Mouse (Mus musculus): ENCODE measurements around the gene Med12l. TPM values are rescaled to one million over a fixed set of nuclear protein-coding genes. Genes with fewer than 3 reads are reported as not detected.
A peak's percentile ranks its signal among the peaks of the same experiment; 100 is the strongest.

The Med12l gene
- polyA plus RNA-seq, 1 experiment from 2014 or later = 2.9 TPM

- no peak overlapping the region for H3K4me2 ChIP-seq
- no peak overlapping the region for H3K9ac ChIP-seq
- ATAC-seq (ENCODE audit: insufficient number of reproducible peaks, insufficient read depth, low FRiP score, low TSS enrichment, low read depth) = no peak
- no peaks in the 10 kb centered on the region for H3K9me3 ChIP-seq
- H3K4me1 ChIP-seq = no peaks in the 10 kb centered on the region
- H3K27me3 ChIP-seq = no peaks in the 10 kb centered on the region
- no peak overlapping the region; the same call in 1 of the 2 replicates for H3K27ac ChIP-seq
- no peak overlapping the region for H3K4me3 ChIP-seq
- no peaks in the 10 kb centered on the region for H3K36me3 ChIP-seq
- WGBS = 78% methylated on average over 4 of the region's 4 CpGs
These were observed 191.8 kb downstream of the Med12l start for GRCm38 (mm10) chr3:59197329-59197948.

GRCm38 (mm10) chr3:59203802-59204520 is 198.3 kb downstream of the Med12l start:
- H3K4me2 ChIP-seq = no peak overlapping the region
- WGBS = 79% methylated on average over 8 of the region's 8 CpGs
- H3K4me3 ChIP-seq = no peak overlapping the region
- no peaks in the 10 kb centered on the region for H3K9me3 ChIP-seq
- peaks cover 11% of the 10 kb centered on the region for H3K4me1 ChIP-seq
- no peaks in the 10 kb centered on the region for H3K27me3 ChIP-seq
- H3K36me3 ChIP-seq = no peaks in the 10 kb centered on the region
- ATAC-seq (ENCODE audit: insufficient number of reproducible peaks, insufficient read depth, low FRiP score, low TSS enrichment, low read depth) = no peak
- no peak overlapping the region for H3K9ac ChIP-seq
- 0 out of 2 replicates have a peak overlapping the region, but pooled peaks have one; percentile 44 for H3K27ac ChIP-seq

- Histone ChIP-seq H3K27ac (no peak overlapping the region), H3K36me3 (no peaks in the 10 kb centered on the region), H3K4me3 (no peak overlapping the region), H3K9me3 (no peaks in the 10 kb centered on the region), H3K9ac (no peak overlapping the region), H3K4me1 (peaks cover 11% of the 10 kb centered on the region), H3K27me3 (no peaks in the 10 kb centered on the region), H3K4me2 (no peak overlapping the region)
- ATAC-seq (ENCODE audit: insufficient number of reproducible peaks, insufficient read depth, low FRiP score, low TSS enrichment, low read depth) = no peak
- WGBS = 74% methylated on average over 11 of the region's 11 CpGs
These were observed 199.3 kb downstream of the Med12l start for GRCm38 (mm10) chr3:59204719-59205503.

GRCm38 (mm10) chr3:59205941-59206340 is 200.3 kb downstream of the Med12l start:
- Histone ChIP-seq H3K27ac (no peak overlapping the region), H3K9me3 (no peaks in the 10 kb centered on the region), H3K4me2 (no peak overlapping the region), H3K27me3 (no peaks in the 10 kb centered on the region), H3K36me3 (no peaks in the 10 kb centered on the region), H3K9ac (no peak overlapping the region), H3K4me3 (no peak overlapping the region), H3K4me1 (peaks cover 11% of the 10 kb centered on the region)
- 73% methylated on average over 4 of the region's 4 CpGs for WGBS
- ATAC-seq (ENCODE audit: insufficient number of reproducible peaks, insufficient read depth, low FRiP score, low TSS enrichment, low read depth) = no peak

- Histone ChIP-seq H3K4me1 (peaks cover 11% of the 10 kb centered on the region), H3K9me3 (no peaks in the 10 kb centered on the region), H3K4me2 (no peak overlapping the region), H3K27ac (peak overlapping the region; percentile 71), H3K9ac (no peak overlapping the region), H3K27me3 (no peaks in the 10 kb centered on the region), H3K4me3 (no peak overlapping the region), H3K36me3 (no peaks in the 10 kb centered on the region)
- WGBS = 62% methylated on average over 4 of the region's 4 CpGs
- ATAC-seq (ENCODE audit: insufficient number of reproducible peaks, insufficient read depth, low FRiP score, low TSS enrichment, low read depth) = peak; percentile 17; the same call in 1 of the 2 replicates
These were observed 203.3 kb downstream of the Med12l start for GRCm38 (mm10) chr3:59208650-59209548.

- Histone ChIP-seq H3K27me3 (no peaks in the 10 kb centered on the region), H3K4me2 (no peak overlapping the region), H3K36me3 (no peaks in the 10 kb centered on the region), H3K27ac (no peak overlapping the region), H3K9ac (no peak overlapping the region), H3K4me1 (peaks cover 11% of the 10 kb centered on the region), H3K4me3 (no peak overlapping the region), H3K9me3 (no peaks in the 10 kb centered on the region)
- 0 out of 2 replicates have a peak, but pooled peaks have one; percentile 41 for ATAC-seq (ENCODE audit: insufficient number of reproducible peaks, insufficient read depth, low FRiP score, low TSS enrichment, low read depth)
- 67% methylated on average over 8 of the region's 8 CpGs for WGBS
These were observed 204.5 kb downstream of the Med12l start for GRCm38 (mm10) chr3:59210089-59210488.

- no peak within 1 kb of the TSS for H3K27ac ChIP-seq
These were observed 205.1 kb downstream of the Med12l start, which contains the start of gene P2ry13 for GRCm38 (mm10) chr3:59210727-59211126. P2ry13 (minus strand) TSS chr3:59210882.

GRCm38 (mm10) chr3:59211784-59212183 is 206.2 kb downstream of the Med12l start:
- Histone ChIP-seq H3K27ac (no peak overlapping the region), H3K9ac (no peak overlapping the region), H3K4me3 (no peak overlapping the region), H3K4me2 (no peak overlapping the region), H3K9me3 (no peaks in the 10 kb centered on the region), H3K4me1 (peaks cover 11% of the 10 kb centered on the region), H3K36me3 (no peaks in the 10 kb centered on the region), H3K27me3 (no peaks in the 10 kb centered on the region)
- ATAC-seq (ENCODE audit: insufficient number of reproducible peaks, insufficient read depth, low FRiP score, low TSS enrichment, low read depth) = no peak
- 86% methylated on average over 8 of the region's 8 CpGs for WGBS

More at GRCm38 (mm10) chr3:59210727-59211126, 205.1 kb downstream of the Med12l start, which contains the start of gene P2ry13:
- Histone ChIP-seq H3K4me1 (peaks cover 11% of the 10 kb centered on the region), H3K9me3 (no peaks in the 10 kb centered on the region), H3K27me3 (no peaks in the 10 kb centered on the region), H3K36me3 (no peaks in the 10 kb centered on the region), H3K9ac (no peak within 1 kb of the TSS), H3K4me2 (no peak within 1 kb of the TSS), H3K4me3 (no peak within 1 kb of the TSS)
- WGBS = 82% methylated on average over 6 of the region's 6 CpGs
- ATAC-seq (ENCODE audit: insufficient number of reproducible peaks, insufficient read depth, low FRiP score, low TSS enrichment, low read depth) = no peak

GRCm38 (mm10) chr3:59212404-59212803 is 206.8 kb downstream of the Med12l start:
- no peak overlapping the region for H3K4me3 ChIP-seq
- no peak overlapping the region for H3K9ac ChIP-seq
- ATAC-seq (ENCODE audit: insufficient number of reproducible peaks, insufficient read depth, low FRiP score, low TSS enrichment, low read depth) = no peak
- H3K4me1 ChIP-seq = peaks cover 11% of the 10 kb centered on the region
- H3K36me3 ChIP-seq = no peaks in the 10 kb centered on the region
- no peak overlapping the region for H3K4me2 ChIP-seq
- no peak overlapping the region for H3K27ac ChIP-seq
- no peaks in the 10 kb centered on the region for H3K27me3 ChIP-seq
- H3K9me3 ChIP-seq = no peaks in the 10 kb centered on the region

- 0 out of 2 replicates have a peak, but pooled peaks cover 5% of the 10 kb centered on the region for H3K4me1 ChIP-seq
- ATAC-seq (ENCODE audit: insufficient number of reproducible peaks, insufficient read depth, low FRiP score, low TSS enrichment, low read depth) = no peak
- no peak overlapping the region for H3K4me2 ChIP-seq
- 93% methylated on average over 10 of the region's 10 CpGs for WGBS
- H3K9me3 ChIP-seq = no peaks in the 10 kb centered on the region
- no peaks in the 10 kb centered on the region for H3K36me3 ChIP-seq
- H3K27me3 ChIP-seq = no peaks in the 10 kb centered on the region
- H3K9ac ChIP-seq = no peak overlapping the region
- no peak overlapping the region for H3K4me3 ChIP-seq
- H3K27ac ChIP-seq = no peak overlapping the region
These were observed 211.6 kb downstream of the Med12l start for GRCm38 (mm10) chr3:59217211-59217610.

GRCm38 (mm10) chr3:59219326-59219725 is 213.7 kb downstream of the Med12l start:
- no peak overlapping the region for H3K27ac ChIP-seq
- H3K9me3 ChIP-seq = no peaks in the 10 kb centered on the region
- H3K4me1 ChIP-seq = 0 out of 2 replicates have a peak, but pooled peaks cover 5% of the 10 kb centered on the region
- no peaks in the 10 kb centered on the region for H3K27me3 ChIP-seq
- no peak overlapping the region for H3K9ac ChIP-seq
- no peak for ATAC-seq (ENCODE audit: insufficient number of reproducible peaks, insufficient read depth, low FRiP score, low TSS enrichment, low read depth)
- H3K36me3 ChIP-seq = no peaks in the 10 kb centered on the region
- no peak overlapping the region for H3K4me2 ChIP-seq
- H3K4me3 ChIP-seq = no peak overlapping the region
- 81% methylated on average over 2 of the region's 2 CpGs for WGBS

All from embryonic facial prominence, embryonic 13.5 days (tissue).